ENCODE assay signal across 7 mouse cellular contexts in genomic region chr8:109737237-109738048, GRCm38 (mm10). TPM values are rescaled to one million over a fixed set of nuclear protein-coding genes. Genes with fewer than 3 reads are reported as not detected.
DNase-seq lines count a peak whose midpoint lies in the region; ATAC-seq lines count a peak whose summit lies in the region.

TSS of gene Atxn1l (minus strand) at chr8:109737739.

- H3K27me3 ChIP-seq in intestine, embryonic 15.5 days (replicated peaks): no peaks in the 10 kb centered on the region
- H3K27me3 ChIP-seq in midbrain, embryonic 10.5 days (ENCODE audit: low read depth, poor library complexity, severe bottlenecking): no peaks in the 10 kb centered on the region

- H3K9me3 ChIP-seq in intestine, embryonic 15.5 days: no peaks in the 10 kb centered on the region
- no peaks in the 10 kb centered on the region for H3K9me3 ChIP-seq in midbrain, embryonic 10.5 days (replicated peaks)

- H3K4me2 ChIP-seq in intestine, embryonic 15.5 days (replicated peaks): peak within 1 kb of the TSS; percentile 88

- peak; percentile 92 for ATAC-seq in intestine, embryonic 15.5 days

- peaks cover 6% of the 10 kb centered on the region; the same call in 1 of the 2 replicates for H3K4me1 ChIP-seq in intestine, embryonic 15.5 days (replicated peaks)
- peaks cover 14% of the 10 kb centered on the region for H3K4me1 ChIP-seq in midbrain, embryonic 10.5 days

- WGBS in intestine, embryonic 15.5 days: under 1% methylated on average over 59 of the region's 59 CpGs
- WGBS in midbrain, embryonic 10.5 days: under 1% methylated on average over 59 of the region's 59 CpGs

- H3K36me3 ChIP-seq in intestine, embryonic 15.5 days: peaks cover 18% of the 10 kb centered on the region; the same call in 1 of the 2 replicates
- peaks cover 28% of the 10 kb centered on the region for H3K36me3 ChIP-seq in midbrain, embryonic 10.5 days

- intact Hi-C loops in gastrocnemius, postnatal 36 days (cut with DNase I): no loop called here
- intact Hi-C loops in left cerebral cortex, postnatal 25 days (cut with DNase I): no loop called here

- peak within 1 kb of the TSS; percentile 75 for H3K27ac ChIP-seq in intestine, embryonic 15.5 days
- peak within 1 kb of the TSS; percentile 96 for H3K27ac ChIP-seq in midbrain, embryonic 10.5 days (replicated peaks)

- peak; percentile 84 to 86 for DNase-seq in adrenal gland, adult 18-20 months (ENCODE audit: low spot score in 2 of 2)
- DNase-seq in embryo, embryonic 11 days: peak; percentile 92
- DNase-seq in gastrocnemius, postnatal 36 days: peak; percentile 82 to 83
- DNase-seq in left cerebral cortex, postnatal 25 days (ENCODE audit: low spot score in 2 of 2): peak; percentile 85
- peak; percentile 95 for DNase-seq in midbrain, embryonic 10.5 days (ENCODE audit: low spot score)
- DNase-seq in right cerebral cortex, postnatal 4 days: peak; percentile 95

- peak within 1 kb of the TSS; percentile 98 for H3K4me3 ChIP-seq in intestine, embryonic 15.5 days (replicated peaks)
- H3K4me3 ChIP-seq in midbrain, embryonic 10.5 days: peak within 1 kb of the TSS; percentile 98

- peak within 1 kb of the TSS; percentile 98 for H3K9ac ChIP-seq in intestine, embryonic 15.5 days

RNA-seq across cellular contexts. Expression of gene Atxn1l, which starts in this region (rescaled TPM):
- total RNA-seq in adrenal gland, adult 18-20 months (2021): 10 to 100 TPM; 36.1 to 41.2 TPM
- 10 to 100 TPM; 17.3 to 19.7 TPM for total RNA-seq in gastrocnemius, postnatal 36 days (2021)
- polyA plus RNA-seq in intestine, embryonic 15.5 days (2015; fragmentation: Nextera tagmentation; extraction: Ambion mirVana): 5.4 and 5.7 TPM in 2 replicates
- 10 to 100 TPM; 36.9 to 38.5 TPM for total RNA-seq in left cerebral cortex, postnatal 25 days (2021)
- polyA plus RNA-seq in midbrain, embryonic 10.5 days (2016; fragmentation: Nextera tagmentation; extraction: Ambion mirVana): 6.3 and 8.1 TPM in 2 replicates

Comparison
In these comparisons a context has a peak if more than half of its experiments do, and no peak if none do; other contexts are left out.
1. Peak in every context shown above with its lines: DNase-seq, ATAC-seq, H3K4me3 ChIP-seq and H3K27ac ChIP-seq.